Mouse (Mus musculus) MEL (cell line): ENCODE measurements at regions not wholly inside any gene's neighbourhood (a gene's known extent, or its start where the extent isn't known, plus 50 kb on each side); places are given as distances from the start of the nearest gene placed in this dataset.

Experiments
- CTCF ChIP-seq, 3 experiments: IDR thresholded peaks in 2 of 3; conservative IDR thresholded peaks in 1 of 3; 2 replicates each; pipeline ENCODE4 v1.5.1; 2011 to 2012; ENCODE audit warnings: low read length in 3 of 3, low read depth in 2 of 3, mild to moderate bottlenecking in 2 of 3, improper control_type of control experiment in 1 of 3, inconsistent platforms in 1 of 3, mixed read lengths in 1 of 3, moderate library complexity in 1 of 3; ENCODE audit not compliant: control insufficient read depth in 1 of 3, insufficient read depth in 1 of 3, poor library complexity in 1 of 3, severe bottlenecking in 1 of 3
- POLR2A ChIP-seq, 2 experiments: IDR thresholded peaks; 2 replicates each; pipeline ENCODE4 v1.6.1; 2011 to 2012; ENCODE audit warnings: low read length in 2 of 2, mild to moderate bottlenecking in 2 of 2, control low read depth in 1 of 2, improper control_type of control experiment in 1 of 2, low read depth in 1 of 2, moderate library complexity in 1 of 2; ENCODE audit not compliant: control insufficient read depth in 1 of 2, insufficient read depth in 1 of 2, poor library complexity in 1 of 2
- RCOR1 ChIP-seq: IDR thresholded peaks from 2 replicates; pipeline ENCODE4 v1.6.1; 2012; ENCODE audit warnings: low read depth, mild to moderate bottlenecking, inconsistent platforms, low read length, improper control_type of control experiment

- TF ChIP-seq CTCF (IDR thresholded peaks at IDR 0.05 in 2 of 3, conservative IDR thresholded peaks at IDR 0.05 in 1 of 3; ENCODE audit: control insufficient read depth in 1 of 3, insufficient read depth in 1 of 3, low read depth in 2 of 3, low read length in 3 of 3, poor library complexity in 1 of 3, severe bottlenecking in 1 of 3) (no peak), RCOR1 (no peak), POLR2A (IDR thresholded peaks at IDR 0.05; ENCODE audit: control insufficient read depth in 1 of 2, insufficient read depth in 1 of 2, low read depth in 1 of 2, low read length in 2 of 2, poor library complexity in 1 of 2) (no peak)
These were observed 141.7 kb upstream of the Sgk1 start for GRCm38 (mm10) chr10:21740256-21740655.
